Mouse (Mus musculus) thymus, postnatal 10 days (tissue): ENCODE data around the gene Prl.
"Not testable (repeated sequence)": the region's sequence is repeated elsewhere in the genome, so short reads cannot be mapped to it uniquely, and the experiment has no call there.

Source experiments
- DNase-seq, 2 experiments: peaks; one replicate each; pipeline ENCODE4 v3.0.0; 2021; ENCODE audit warnings: low spot score in 2 of 2

The Prl gene

GRCm38 (mm10) chr13:27057270-27057669 is at the start of gene Prl:
Gene Prl, plus strand, starts transcription at chr13:27057570.
- no peak for DNase-seq

- no peak for DNase-seq
These were observed 30.8 kb upstream of the Prl start for GRCm38 (mm10) chr13:27026614-27027013.

GRCm38 (mm10) chr13:27027376-27027775 is 30.0 kb upstream of the Prl start:
- DNase-seq: no peak

- DNase-seq: no peak
These were observed 28.7 kb upstream of the Prl start for GRCm38 (mm10) chr13:27028501-27029240.

- no peak for DNase-seq
These were observed 26.1 kb upstream of the Prl start for GRCm38 (mm10) chr13:27031101-27031852.

GRCm38 (mm10) chr13:27031853-27032240 is 25.5 kb upstream of the Prl start:
- no peak for DNase-seq

GRCm38 (mm10) chr13:27032998-27033397 is 24.4 kb upstream of the Prl start:
- no peak for DNase-seq

- no peak for DNase-seq
These were observed 15.2 kb upstream of the Prl start for GRCm38 (mm10) chr13:27042185-27042584.

- no peak for DNase-seq
These were observed 14.0 kb upstream of the Prl start for GRCm38 (mm10) chr13:27043326-27043725.

GRCm38 (mm10) chr13:27059177-27059576 is 1.8 kb downstream of the Prl start:
- DNase-seq: no peak

GRCm38 (mm10) chr13:27093890-27094289 is 36.5 kb downstream of the Prl start, which contains the start of gene Prl3d1:
Gene Prl3d1, plus strand, starts transcription at chr13:27094190.
- not testable (repeated sequence) for DNase-seq
